In genomic region chr4:132146201-132146600, GRCm38 (mm10) we compare ENCODE assay signal across 19 mouse cellular contexts. TPM values are rescaled to one million over a fixed set of nuclear protein-coding genes. Genes with fewer than 3 reads are reported as not detected.
A peak's percentile ranks its signal among the peaks of the same experiment; 100 is the strongest.
DNase-seq lines count a peak whose midpoint lies in the region; ATAC-seq and TF ChIP-seq lines count a peak whose summit lies in the region.
"Had no signal": no experiment of that assay in that cellular context is flagged by ENCODE, and none has a peak within 500 bp of the region (broad histone marks: within the 10 kb centered on the region; RNA-seq: fewer than 3 reads in every experiment).

No protein-coding gene starts in this region.

- ATAC-seq in intestine, postnatal 0 days = no peak
- no peak for ATAC-seq in intestine, embryonic 15.5 days
- no peak for ATAC-seq in midbrain, postnatal 0 days (ENCODE audit: low FRiP score)
- no peak for ATAC-seq in midbrain, embryonic 14.5 days (ENCODE audit: low FRiP score, low TSS enrichment)
- ATAC-seq: inflammation-experienced regulatory T-cells, adult 6 months; Patski had no signal

- no peak for DNase-seq in midbrain, postnatal 0 days (ENCODE audit: low spot score)
- DNase-seq in midbrain, embryonic 14.5 days = no peak
- DNase-seq in MEL (ENCODE audit: low read depth, low spot score) = peak; percentile 68
- peak; percentile 6 for DNase-seq in splenic B cell, adult 2 months (ENCODE audit: low read depth, low spot score)
- no peak for DNase-seq in cerebellum, adult 9-10 months
- DNase-seq in B cell, adult 2 months = no peak
- DNase-seq: cerebellum, adult 9-11 months; heart, postnatal 4 days; kidney, postnatal 25 days; right cerebral cortex, postnatal 4 days; thymus, postnatal 25 days had no signal

- TF ChIP-seq EP300 in MEL (IDR thresholded peaks at IDR 0.05; ENCODE audit: low read depth in 1 of 2, low read length in 2 of 2) = no peak

- no peak overlapping the region for H3K27ac ChIP-seq in intestine, postnatal 0 days (ENCODE audit: low read depth, low read length)
- no peak overlapping the region for H3K27ac ChIP-seq in intestine, embryonic 15.5 days
- no peak overlapping the region for H3K27ac ChIP-seq in midbrain, postnatal 0 days (ENCODE audit: low read depth, low read length)
- H3K27ac ChIP-seq in midbrain, embryonic 14.5 days (replicated peaks; ENCODE audit: low read depth, low read length) = no peak overlapping the region
- no peak overlapping the region for H3K27ac ChIP-seq in MEL (ENCODE audit: control insufficient read depth, low read depth, low read length)
- H3K27ac ChIP-seq: limb, embryonic 13.5 days; lung, embryonic 15.5 days; stomach, embryonic 15.5 days had no signal

- H3K9me3 ChIP-seq in intestine, postnatal 0 days (ENCODE audit: control insufficient read depth) = no peaks in the 10 kb centered on the region
- no peaks in the 10 kb centered on the region for H3K9me3 ChIP-seq in intestine, embryonic 15.5 days
- no peaks in the 10 kb centered on the region for H3K9me3 ChIP-seq in midbrain, postnatal 0 days (ENCODE audit: low read length)
- no peaks in the 10 kb centered on the region for H3K9me3 ChIP-seq in midbrain, embryonic 14.5 days (ENCODE audit: control insufficient read depth, low read length)
- H3K9me3 ChIP-seq in MEL (replicated peaks; ENCODE audit: insufficient read depth, low read length) = no peaks in the 10 kb centered on the region
- H3K9me3 ChIP-seq: limb, embryonic 13.5 days; lung, embryonic 15.5 days; stomach, embryonic 15.5 days had no signal

- no peak for TF ChIP-seq POLR2A in MEL (IDR thresholded peaks at IDR 0.05; ENCODE audit: control insufficient read depth in 1 of 2, insufficient read depth in 1 of 2, low read depth in 1 of 2, low read length in 2 of 2, poor library complexity in 1 of 2)

- peaks cover 34% of the 10 kb centered on the region for H3K27me3 ChIP-seq in intestine, postnatal 0 days (replicated peaks; ENCODE audit: control insufficient read depth, insufficient read depth, low read length)
- H3K27me3 ChIP-seq in intestine, embryonic 15.5 days (replicated peaks) = peaks cover 27% of the 10 kb centered on the region
- H3K27me3 ChIP-seq in midbrain, postnatal 0 days (ENCODE audit: insufficient read depth, low read length) = peaks cover 36% of the 10 kb centered on the region
- H3K27me3 ChIP-seq in midbrain, embryonic 14.5 days (ENCODE audit: control insufficient read depth, insufficient read depth, low read length) = peaks cover 40% of the 10 kb centered on the region
- peaks cover 0 to 3% of the 10 kb centered on the region in 2 experiments; a peak in 2 of 4 replicates for H3K27me3 ChIP-seq in MEL (ENCODE audit: control insufficient read depth in 1 of 2, insufficient read depth in 2 of 2, low read length in 2 of 2)
- H3K27me3 ChIP-seq in splenic B cell, adult 2 months (ENCODE audit: control insufficient read depth, insufficient read depth, low read length, poor library complexity, severe bottlenecking) = 0 out of 2 replicates have a peak, but pooled peaks cover 2% of the 10 kb centered on the region

- peak; percentile 55 for TF ChIP-seq RAD21 in MEL (IDR thresholded peaks at IDR 0.05; ENCODE audit: low read depth, low read length)

- TF ChIP-seq CTCF in intestine, postnatal 0 days (IDR thresholded peaks at IDR 0.05; ENCODE audit: low read depth) = peak; percentile 57
- peak; percentile 35; the same call in 1 of the 2 replicates for TF ChIP-seq CTCF in midbrain, postnatal 0 days (IDR thresholded peaks at IDR 0.05)
- peak; percentile 54 to 63 (median 61) for TF ChIP-seq CTCF in MEL (IDR thresholded peaks at IDR 0.05 in 2 of 3, conservative IDR thresholded peaks at IDR 0.05 in 1 of 3; ENCODE audit: control insufficient read depth in 1 of 3, insufficient read depth in 1 of 3, low read depth in 2 of 3, low read length in 3 of 3, poor library complexity in 1 of 3, severe bottlenecking in 1 of 3)

- H3K36me3 ChIP-seq in intestine, postnatal 0 days (ENCODE audit: control insufficient read depth, insufficient read depth) = no peaks in the 10 kb centered on the region
- H3K36me3 ChIP-seq in intestine, embryonic 15.5 days = no peaks in the 10 kb centered on the region
- no peaks in the 10 kb centered on the region for H3K36me3 ChIP-seq in midbrain, postnatal 0 days (ENCODE audit: insufficient read depth, low read length)
- H3K36me3 ChIP-seq in midbrain, embryonic 14.5 days (ENCODE audit: control insufficient read depth, insufficient read depth, low read length) = no peaks in the 10 kb centered on the region
- peaks cover 0 to 3% of the 10 kb centered on the region in 2 experiments; a peak in 2 of 4 replicates for H3K36me3 ChIP-seq in MEL (ENCODE audit: control insufficient read depth in 1 of 2, insufficient read depth in 2 of 2, low read length in 2 of 2)
- H3K36me3 ChIP-seq in splenic B cell, adult 2 months (ENCODE audit: control insufficient read depth, insufficient read depth, low read length, poor library complexity, severe bottlenecking) = no peaks in the 10 kb centered on the region
- H3K36me3 ChIP-seq: limb, embryonic 13.5 days; lung, embryonic 15.5 days; stomach, embryonic 15.5 days had no signal

- WGBS in intestine, postnatal 0 days = 74% methylated on average over 5 of the region's 5 CpGs
- 79% methylated on average over 5 of the region's 5 CpGs for WGBS in intestine, embryonic 15.5 days
- WGBS in midbrain, postnatal 0 days = 74% methylated on average over 5 of the region's 5 CpGs
- WGBS in midbrain, embryonic 14.5 days = 76% methylated on average over 5 of the region's 5 CpGs

- H3K9ac ChIP-seq in intestine, postnatal 0 days (ENCODE audit: low read depth, low read length) = no peak overlapping the region
- no peak overlapping the region for H3K9ac ChIP-seq in intestine, embryonic 15.5 days
- H3K9ac ChIP-seq in midbrain, postnatal 0 days (replicated peaks; ENCODE audit: low read length, poor library complexity, severe bottlenecking) = no peak overlapping the region
- H3K9ac ChIP-seq in midbrain, embryonic 14.5 days (replicated peaks; ENCODE audit: low read length) = no peak overlapping the region
- no peak overlapping the region for H3K9ac ChIP-seq in MEL (ENCODE audit: control insufficient read depth, low read depth, low read length, poor library complexity, severe bottlenecking)
- H3K9ac ChIP-seq: limb, embryonic 13.5 days; lung, embryonic 15.5 days; stomach, embryonic 15.5 days had no signal

- H3K4me1 ChIP-seq in intestine, postnatal 0 days (replicated peaks; ENCODE audit: control insufficient read depth, insufficient read depth, low read length) = no peaks in the 10 kb centered on the region
- H3K4me1 ChIP-seq in intestine, embryonic 15.5 days (replicated peaks) = peaks cover 4% of the 10 kb centered on the region; the same call in 1 of the 2 replicates
- no peaks in the 10 kb centered on the region for H3K4me1 ChIP-seq in midbrain, postnatal 0 days (ENCODE audit: insufficient read depth, low read length)
- no peaks in the 10 kb centered on the region for H3K4me1 ChIP-seq in midbrain, embryonic 14.5 days (ENCODE audit: control insufficient read depth, insufficient read depth, low read length)
- H3K4me1 ChIP-seq in MEL (ENCODE audit: control insufficient read depth in 1 of 2, insufficient read depth in 2 of 2, low read length in 2 of 2) = peaks cover 3 to 10% of the 10 kb centered on the region in 2 experiments
- H3K4me1 ChIP-seq: lung, embryonic 15.5 days had no signal

- no peaks in the 10 kb centered on the region for H3K79me2 ChIP-seq in MEL (ENCODE audit: control insufficient read depth, insufficient read depth, low read length, poor library complexity)

- H3K4me2 ChIP-seq in intestine, postnatal 0 days (replicated peaks; ENCODE audit: low read depth) = no peak overlapping the region
- H3K4me2 ChIP-seq in intestine, embryonic 15.5 days (replicated peaks) = no peak overlapping the region
- no peak overlapping the region for H3K4me2 ChIP-seq in midbrain, postnatal 0 days (ENCODE audit: low read depth, low read length, poor library complexity, severe bottlenecking)
- H3K4me2 ChIP-seq in midbrain, embryonic 14.5 days (ENCODE audit: low read length) = no peak overlapping the region
- H3K4me2 ChIP-seq: limb, embryonic 13.5 days; lung, embryonic 15.5 days; midbrain, embryonic 11.5 days; stomach, embryonic 15.5 days had no signal

- no peak overlapping the region for H3K4me3 ChIP-seq in intestine, postnatal 0 days (ENCODE audit: low read depth, low read length)
- H3K4me3 ChIP-seq in intestine, embryonic 15.5 days (replicated peaks) = no peak overlapping the region
- H3K4me3 ChIP-seq in midbrain, postnatal 0 days (ENCODE audit: low read depth, low read length) = no peak overlapping the region
- H3K4me3 ChIP-seq in midbrain, embryonic 14.5 days (replicated peaks; ENCODE audit: low read depth, low read length) = no peak overlapping the region
- no peak overlapping the region for H3K4me3 ChIP-seq in MEL (ENCODE audit: control insufficient read depth in 1 of 2, insufficient read depth in 1 of 2, low read depth in 2 of 2, low read length in 2 of 2)
- H3K4me3 ChIP-seq: limb, embryonic 13.5 days; lung, embryonic 15.5 days; stomach, embryonic 15.5 days had no signal

TF ChIP-seq in MEL, 35 proteins besides CTCF, POLR2A, EP300 and RAD21:
- TF ChIP-seq SIN3A (IDR thresholded peaks at IDR 0.05; ENCODE audit: low read length) (no peak), SMC3 (IDR thresholded peaks at IDR 0.05; ENCODE audit: low read depth, low read length) (peak; percentile 51), NRF1 (IDR thresholded peaks at IDR 0.05; ENCODE audit: insufficient read depth, low read depth, low read length, poor library complexity, severe bottlenecking) (no peak), POLR2AphosphoS5 (IDR thresholded peaks at IDR 0.05; ENCODE audit: borderline replicate concordance, low read depth, low read length) (no peak), NELFE (IDR thresholded peaks at IDR 0.05; ENCODE audit: low read depth, low read length) (no peak), ZC3H11A (IDR thresholded peaks at IDR 0.05; ENCODE audit: low read depth, low read length) (peak; percentile 40; the same call in 1 of the 2 replicates)

RNA-seq across cellular contexts. Expression of gene Oprd1, which starts 1.9 kb away (rescaled TPM):
- polyA plus RNA-seq in intestine, postnatal 0 days (2015; fragmentation: Nextera tagmentation; extraction: Ambion mirVana) = 0.24 and 0.29 TPM in 2 replicates
- 0.28 and 0.34 TPM in 2 replicates for polyA plus RNA-seq in intestine, embryonic 15.5 days (2015; fragmentation: Nextera tagmentation; extraction: Ambion mirVana)
- total RNA-seq in midbrain, postnatal 0 days (2014; rRNA removed) = 2.2 and 2.6 TPM in 2 replicates
- polyA plus RNA-seq in midbrain, postnatal 0 days (2015; fragmentation: Nextera tagmentation; extraction: Ambion mirVana) = 0.65 and 0.79 TPM in 2 replicates
- 0.08 and 0.15 TPM in 2 replicates for polyA plus RNA-seq in midbrain, embryonic 14.5 days (2014; fragmentation: Nextera tagmentation; extraction: Ambion mirVana)
- total RNA-seq in MEL (2012; rRNA removed) = not detected in 2 replicates
- under 1 TPM in 1 of 2 experiments, not detected in 1; 0.01 TPM for polyA plus RNA-seq in MEL (2012; ENCODE audit: insufficient read depth in 1 of 2, insufficient read length in 2 of 2, low read depth in 1 of 2, low replicate concordance in 2 of 2, missing spikeins in 1 of 2)
- polyA plus RNA-seq: inflammation-experienced regulatory T-cells, adult 6 months; Patski had no signal

Comparison
In these comparisons a context has a peak if more than half of its experiments do, and no peak if none do; other contexts are left out.
1. DNase-seq: peak in MEL (single experiment) and splenic B cell, adult 2 months (single experiment); none in midbrain, postnatal 0 days (single experiment), midbrain, embryonic 14.5 days (single experiment), cerebellum, adult 9-10 months (single experiment) and B cell, adult 2 months (0 of 2).
2. Peak in every context shown above with its lines, with median percentiles within 50 percentile points of each other: CTCF ChIP-seq.